Mouse (Mus musculus) hematopoietic stem cell, adult 5-6 weeks (primary cell): Measurements from ENCODE around the gene Oas2. TPM values are rescaled to one million over a fixed set of nuclear protein-coding genes. Genes with fewer than 3 reads are reported as not detected.

Source experiments
- ATAC-seq, 2 experiments: fragments of 125-278 bp in 1 of 2; replicated peaks in 1 of 2; 2 replicates each; pipeline ENCODE4 v1.8.0; 2016 to 2017; ENCODE audit warnings: inconsistent platforms in 2 of 2, mild to moderate bottlenecking in 2 of 2, moderate number of reproducible peaks in 2 of 2, low read depth in 1 of 2, moderate TSS enrichment in 1 of 2; ENCODE audit not compliant: low FRiP score in 2 of 2, poor library complexity in 2 of 2, severe bottlenecking in 2 of 2, insufficient read depth in 1 of 2, low TSS enrichment in 1 of 2
- total RNA-seq: library from RNA; stranded (forward); fragments of 172-1452, 232-1000 nt; gene quantifications from 2 replicates; pipeline ENCODE4 v1.2.3, GENCODE M21; 2017

Gene Oas2
- total RNA-seq, 1 experiment from 2014 or later = 3.7 TPM

- ATAC-seq = 0 out of 4 replicates have a peak, but pooled peaks of 1 of the 2 experiments have one; percentile 33
Measured at GRCm38 (mm10) chr5:120746451-120746850, 3.2 kb downstream of the Oas2 start.

- 0 out of 4 replicates have a peak, but pooled peaks of 1 of the 2 experiments have one; percentile 58 for ATAC-seq
Measured at GRCm38 (mm10) chr5:120742125-120742524, 7.5 kb downstream of the Oas2 start.

- no peak for ATAC-seq
Measured at GRCm38 (mm10) chr5:120734380-120734990, 15.2 kb downstream of the Oas2 start.

GRCm38 (mm10) chr5:120733696-120734095 is 16.0 kb downstream of the Oas2 start:
- ATAC-seq = no peak

GRCm38 (mm10) chr5:120732740-120733139 is 16.9 kb downstream of the Oas2 start:
- ATAC-seq = no peak

- ATAC-seq = no peak
Measured at GRCm38 (mm10) chr5:120729319-120729718, 20.3 kb downstream of the Oas2 start.

- no peak for ATAC-seq
Measured at GRCm38 (mm10) chr5:120725811-120726455, 23.7 kb downstream of the Oas2 start.

GRCm38 (mm10) chr5:120721005-120721404 is 28.6 kb downstream of the Oas2 start:
- no peak for ATAC-seq

- ATAC-seq = no peak
Measured at GRCm38 (mm10) chr5:120718600-120719378, 30.9 kb downstream of the Oas2 start.

- ATAC-seq = no peak
Measured at GRCm38 (mm10) chr5:120717136-120717535, 32.5 kb downstream of the Oas2 start.

- ATAC-seq = peak in 1 of 2 experiments; percentile 43; a peak in 1 of 4 replicates
Measured at GRCm38 (mm10) chr5:120714314-120714713, 35.3 kb downstream of the Oas2 start.

GRCm38 (mm10) chr5:120712721-120713120 is 36.9 kb downstream of the Oas2 start:
- ATAC-seq = no peak

- no peak for ATAC-seq
Measured at GRCm38 (mm10) chr5:120711827-120712226, 37.8 kb downstream of the Oas2 start, which contains the start of gene Dtx1. Gene Dtx1, minus strand, starts transcription at chr5:120711927.

- peak in 1 of 2 experiments; percentile 39; a peak in 2 of 4 replicates for ATAC-seq
Measured at GRCm38 (mm10) chr5:120711416-120711815, 38.2 kb downstream of the Oas2 start.

- no peak for ATAC-seq
Measured at GRCm38 (mm10) chr5:120710826-120711248, 38.8 kb downstream of the Oas2 start.

GRCm38 (mm10) chr5:120710161-120710825 is 39.4 kb downstream of the Oas2 start:
- ATAC-seq = no peak

GRCm38 (mm10) chr5:120706976-120707375 is 42.7 kb downstream of the Oas2 start:
- no peak for ATAC-seq
